Mouse (Mus musculus) CH12.LX (cell line): ENCODE measurements at regions not wholly inside any gene's neighbourhood (a gene's known extent, or its start where the extent isn't known, plus 50 kb on each side); places are given as distances from the start of the nearest gene placed in this dataset.

ENCODE experiments used
- DNase-seq: peaks from one replicate; pipeline ENCODE4 v3.0.0-alpha.2; 2013; ENCODE audit errors: extremely low read depth
- H3K27ac ChIP-seq: 2 replicates; pipeline ENCODE4 v1.5.1; 2012; ENCODE audit warnings: low read depth, mild to moderate bottlenecking, control low read depth, moderate library complexity; ENCODE audit not compliant: insufficient read depth
- H3K27me3 ChIP-seq: replicated peaks from 2 replicates; pipeline ENCODE3; 2012; ENCODE audit warnings: inconsistent platforms
- H3K36me3 ChIP-seq, 2 experiments: replicated peaks in 1 of 2; 2 replicates each; pipeline versions ENCODE3 to v1.6.1; 2012; ENCODE audit warnings: inconsistent platforms in 1 of 2, low read length in 1 of 2, mild to moderate bottlenecking in 1 of 2, mixed read lengths in 1 of 2, moderate library complexity in 1 of 2; ENCODE audit not compliant: control insufficient read depth in 1 of 2, insufficient read depth in 1 of 2
- H3K4me1 ChIP-seq, 2 experiments: 2 replicates each; pipeline ENCODE4 v1.6.1; 2012; ENCODE audit warnings: inconsistent platforms in 1 of 2, moderate library complexity in 1 of 2; ENCODE audit not compliant: insufficient read depth in 2 of 2, control insufficient read depth in 1 of 2
- H3K4me2 ChIP-seq: 2 replicates; pipeline ENCODE4 v1.6.1; 2012; ENCODE audit warnings: low read depth, mild to moderate bottlenecking, control low read depth; ENCODE audit not compliant: poor library complexity, insufficient read depth, severe bottlenecking
- H3K4me3 ChIP-seq, 3 experiments: fragments of 150-350 bp in 1 of 3; sonication (generic) in 1 of 3; replicated peaks in 1 of 3; 2 replicates each; pipeline versions ENCODE3 to v1.5.1; 2011 to 2012; ENCODE audit warnings: low read depth in 2 of 3, low read length in 2 of 3, mild to moderate bottlenecking in 2 of 3, moderate library complexity in 2 of 3, control low read depth in 1 of 3, improper control_type of control experiment in 1 of 3, inconsistent platforms in 1 of 3, mixed read lengths in 1 of 3; ENCODE audit not compliant: poor library complexity in 1 of 3
- H3K79me2 ChIP-seq: replicated peaks from 2 replicates; pipeline ENCODE4 v1.6.1; 2012; ENCODE audit warnings: mild to moderate bottlenecking, moderate library complexity; ENCODE audit not compliant: control insufficient read depth, poor library complexity, insufficient read depth, severe bottlenecking; ENCODE audit errors: extremely low read depth
- H3K9ac ChIP-seq: 2 replicates; pipeline ENCODE4 v1.6.1; 2012; ENCODE audit warnings: low read depth, mild to moderate bottlenecking, control low read depth, moderate library complexity; ENCODE audit not compliant: insufficient read depth
- H3K9me3 ChIP-seq: replicated peaks from 2 replicates; pipeline ENCODE3; 2012; ENCODE audit warnings: low read length, inconsistent platforms, mixed read lengths
- CHD2 ChIP-seq: IDR thresholded peaks from 2 replicates; pipeline ENCODE4 v1.6.1; 2011; ENCODE audit warnings: low read length, improper control_type of control experiment
- CTCF ChIP-seq, 2 experiments: IDR thresholded peaks in 1 of 2; conservative IDR thresholded peaks in 1 of 2; 2 replicates each; pipeline ENCODE4 v1.5.1; 2011 to 2012; ENCODE audit warnings: low read depth in 2 of 2, low read length in 2 of 2, improper control_type of control experiment in 1 of 2, inconsistent platforms in 1 of 2, mild to moderate bottlenecking in 1 of 2, moderate library complexity in 1 of 2
- EP300 ChIP-seq: IDR thresholded peaks from 2 replicates; pipeline ENCODE4 v1.6.1; 2011; ENCODE audit warnings: low read length, improper control_type of control experiment
- JUN ChIP-seq: IDR thresholded peaks from 2 replicates; pipeline ENCODE4 v1.6.1; 2011; ENCODE audit warnings: low read depth, mild to moderate bottlenecking, low read length, improper control_type of control experiment, moderate library complexity; ENCODE audit not compliant: insufficient read depth
- KAT2A ChIP-seq: IDR thresholded peaks from 2 replicates; pipeline ENCODE4 v1.6.1; 2012; ENCODE audit warnings: low read length, improper control_type of control experiment, inconsistent platforms; ENCODE audit not compliant: insufficient replicate concordance
- MAZ ChIP-seq: IDR thresholded peaks from 2 replicates; pipeline ENCODE4 v1.6.1; 2012; ENCODE audit warnings: low read depth, mild to moderate bottlenecking, inconsistent platforms, low read length, improper control_type of control experiment, moderate library complexity
- MEF2A ChIP-seq: IDR thresholded peaks from 2 replicates; pipeline ENCODE4 v1.6.1; 2014; ENCODE audit warnings: low read depth, mild to moderate bottlenecking, inconsistent platforms, low read length, improper control_type of control experiment, borderline replicate concordance
- MXI1 ChIP-seq: IDR thresholded peaks from 2 replicates; pipeline ENCODE4 v1.6.1; 2011; ENCODE audit warnings: mild to moderate bottlenecking, low read depth, low read length, improper control_type of control experiment
- NELFE ChIP-seq: IDR thresholded peaks from 2 replicates; pipeline ENCODE4 v1.6.1; 2011; ENCODE audit warnings: low read depth, low read length, improper control_type of control experiment
- RCOR1 ChIP-seq: conservative IDR thresholded peaks from 2 replicates; pipeline ENCODE4 v1.6.1; 2012; ENCODE audit warnings: low read depth, mild to moderate bottlenecking, inconsistent platforms, low read length, improper control_type of control experiment
- SIN3A ChIP-seq: IDR thresholded peaks from 2 replicates; pipeline ENCODE4 v1.6.1; 2012; ENCODE audit warnings: low read length, improper control_type of control experiment, inconsistent platforms
- TCF12 ChIP-seq: IDR thresholded peaks from 2 replicates; pipeline ENCODE4 v1.6.1; 2014; ENCODE audit warnings: low read depth, mild to moderate bottlenecking, inconsistent platforms, low read length, improper control_type of control experiment
- UBTF ChIP-seq: IDR thresholded peaks from 2 replicates; pipeline ENCODE4 v1.6.1; 2012; ENCODE audit warnings: low read depth, mild to moderate bottlenecking, inconsistent platforms, low read length, improper control_type of control experiment, moderate library complexity
- USF1 ChIP-seq: IDR thresholded peaks from 2 replicates; pipeline ENCODE4 v1.6.1; 2014; ENCODE audit warnings: low read depth, mild to moderate bottlenecking, inconsistent platforms, low read length, improper control_type of control experiment
- ZMIZ1 ChIP-seq: IDR thresholded peaks from 2 replicates; pipeline ENCODE4 v1.6.1; 2012; ENCODE audit warnings: low read depth, mild to moderate bottlenecking, inconsistent platforms, low read length, improper control_type of control experiment
- ZNF384 ChIP-seq: IDR thresholded peaks from 2 replicates; pipeline ENCODE4 v1.6.1; 2012; ENCODE audit warnings: low read depth, low read length, improper control_type of control experiment, inconsistent platforms
- dilution Hi-C: fragments of 300-500 bp; cut with MboI; formaldehyde crosslinking; loops from 2 replicates; pipeline ENCODE4 v1.14.3; 2020; ENCODE audit warnings: low sequenced_read_pairs; ENCODE audit not compliant: extremely low pct_unique_long_range_greater_than_20kb, extremely low pct_ligation_motif_present
- in situ Hi-C: fragments of 300-500 bp; cut with MboI; formaldehyde crosslinking; loops from 3 replicates; pipeline ENCODE4 v1.14.3; 2019; ENCODE audit warnings: low sequenced_read_pairs, low pct_ligation_motif_present, low pct_unique_long_range_greater_than_20kb, mixed read lengths

DNA sequence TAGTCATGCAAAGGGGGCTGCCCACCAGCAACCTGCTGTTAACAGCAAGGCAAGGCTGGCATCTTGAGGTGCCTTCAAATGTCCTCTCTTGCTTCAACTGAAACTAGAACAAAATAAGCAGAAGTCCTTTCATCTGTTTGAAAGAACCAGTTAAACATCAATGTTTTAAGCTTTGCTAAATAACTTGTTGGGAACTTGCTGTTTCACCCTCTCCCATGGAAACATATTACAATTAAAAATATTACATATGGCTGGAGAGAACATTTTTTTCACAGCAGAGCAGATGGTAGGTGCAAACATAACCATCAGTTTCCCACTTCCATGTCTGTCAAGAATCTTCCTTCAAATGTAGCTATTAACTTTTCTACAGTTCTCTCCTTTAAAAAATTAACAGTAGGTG lies 225.5 kb downstream of the Plod2 start:
- H3K79me2 ChIP-seq = no peaks in the 10 kb centered on the region
- TF ChIP-seq MXI1 = no peak
- TF ChIP-seq UBTF = no peak
- TF ChIP-seq JUN = no peak
- TF ChIP-seq RCOR1 = no peak
- TF ChIP-seq SIN3A = no peak
- TF ChIP-seq TCF12 = no peak
- no peak for TF ChIP-seq ZNF384
- TF ChIP-seq EP300 = no peak
- no peak for TF ChIP-seq ZMIZ1
- TF ChIP-seq CHD2 = no peak
- no peak for TF ChIP-seq KAT2A
- no peak for TF ChIP-seq MEF2A
- no peak for TF ChIP-seq MAZ
- dilution Hi-C loops = no loop called here

DNA sequence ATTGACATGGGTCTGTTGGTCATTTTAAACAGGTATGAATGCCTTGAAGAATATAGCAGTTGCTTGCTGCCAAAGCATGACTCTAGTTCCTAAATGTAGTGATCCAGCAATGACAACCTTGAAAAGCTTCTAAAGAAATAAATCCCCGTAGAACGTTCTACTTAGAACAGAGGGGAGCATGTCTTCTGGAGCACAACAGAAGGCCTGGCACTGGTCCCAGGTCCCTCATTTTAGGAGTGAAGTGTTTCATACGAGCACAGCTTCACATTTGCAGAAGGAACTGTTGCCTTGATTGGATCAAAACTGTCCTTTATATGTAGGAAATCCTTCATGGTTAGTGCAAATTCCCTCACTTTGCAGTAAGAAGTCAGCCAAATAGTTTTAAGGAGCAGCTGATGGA lies 226.4 kb downstream of the Plod2 start:
- no peaks in the 10 kb centered on the region for H3K27me3 ChIP-seq
- no peak overlapping the region for H3K4me3 ChIP-seq
- H3K9ac ChIP-seq = no peak overlapping the region
- no peak overlapping the region for H3K27ac ChIP-seq
- no peaks in the 10 kb centered on the region for H3K4me1 ChIP-seq
- dilution Hi-C loops (no loop called here), in situ Hi-C loops (no loop called here)
- H3K79me2 ChIP-seq = no peaks in the 10 kb centered on the region
- no peaks in the 10 kb centered on the region for H3K9me3 ChIP-seq
- no peaks in the 10 kb centered on the region for H3K36me3 ChIP-seq
- TF ChIP-seq SIN3A (no peak), CTCF (conservative IDR thresholded peaks at IDR 0.05 in 1 of 2, IDR thresholded peaks at IDR 0.05 in 1 of 2; ENCODE audit: low read depth in 2 of 2, low read length in 2 of 2) (no peak), ZNF384 (no peak), USF1 (no peak), ZMIZ1 (no peak), NELFE (no peak)
- H3K4me2 ChIP-seq = no peak overlapping the region
- DNase-seq = no peak

More for the DNA sequence above, 225.5 kb downstream of the Plod2 start:
- H3K4me2 ChIP-seq = no peak overlapping the region
- in situ Hi-C loops = no loop called here
- H3K4me1 ChIP-seq = no peaks in the 10 kb centered on the region
- DNase-seq = no peak
- H3K27ac ChIP-seq = no peak overlapping the region
- H3K4me3 ChIP-seq = no peak overlapping the region
- H3K36me3 ChIP-seq = no peaks in the 10 kb centered on the region
- no peak overlapping the region for H3K9ac ChIP-seq
- H3K9me3 ChIP-seq = no peaks in the 10 kb centered on the region
- H3K27me3 ChIP-seq = no peaks in the 10 kb centered on the region
